Mouse (Mus musculus): ENCODE measurements around the gene Ccr4. TPM values are rescaled to one million over a fixed set of nuclear protein-coding genes. Genes with fewer than 3 reads are reported as not detected.

Gene Ccr4
- polyA plus RNA-seq, 1 experiment from 2014 or later: not detected

GRCm38 (mm10) chr9:114455420-114455819 lies 49.3 kb downstream of the Ccr4 start:
- H3K27me3 ChIP-seq (replicated peaks): no peaks in the 10 kb centered on the region
- no peaks in the 10 kb centered on the region for H3K4me1 ChIP-seq
- WGBS: 94% methylated on average over 2 of the region's 2 CpGs
- H3K9ac ChIP-seq: no peak overlapping the region
- H3K4me2 ChIP-seq (replicated peaks): no peak overlapping the region
- H3K9me3 ChIP-seq: no peaks in the 10 kb centered on the region
- no peak overlapping the region for H3K4me3 ChIP-seq
- no peak for ATAC-seq (ENCODE audit: low FRiP score, low read depth)
- no peak overlapping the region for H3K27ac ChIP-seq
- H3K36me3 ChIP-seq: 0 out of 2 replicates have a peak, but pooled peaks cover 7% of the 10 kb centered on the region

- no peaks in the 10 kb centered on the region for H3K9me3 ChIP-seq
- H3K4me2 ChIP-seq (replicated peaks): no peak overlapping the region
- H3K27ac ChIP-seq: no peak overlapping the region
- no peaks in the 10 kb centered on the region for H3K4me1 ChIP-seq
- H3K9ac ChIP-seq: no peak overlapping the region
- 92% methylated on average over 6 of the region's 6 CpGs for WGBS
- 0 out of 2 replicates have a peak, but pooled peaks cover 2% of the 10 kb centered on the region for H3K36me3 ChIP-seq
- ATAC-seq (ENCODE audit: low FRiP score, low read depth): no peak
- no peaks in the 10 kb centered on the region for H3K27me3 ChIP-seq (replicated peaks)
- no peak overlapping the region for H3K4me3 ChIP-seq
These were observed 52.3 kb downstream of the Ccr4 start for GRCm38 (mm10) chr9:114452418-114452817.

- no peak for ATAC-seq (ENCODE audit: low FRiP score, low read depth)
- Histone ChIP-seq H3K9me3 (no peaks in the 10 kb centered on the region), H3K4me3 (no peak overlapping the region), H3K27me3 (replicated peaks) (no peaks in the 10 kb centered on the region), H3K36me3 (no peaks in the 10 kb centered on the region), H3K4me1 (no peaks in the 10 kb centered on the region), H3K27ac (no peak overlapping the region), H3K9ac (no peak overlapping the region), H3K4me2 (replicated peaks) (no peak overlapping the region)
- WGBS: 92% methylated on average over 7 of the region's 7 CpGs
These were observed 53.1 kb downstream of the Ccr4 start for GRCm38 (mm10) chr9:114451615-114452014.

GRCm38 (mm10) chr9:114449120-114449754 lies 55.5 kb downstream of the Ccr4 start:
- Histone ChIP-seq H3K4me3 (no peak overlapping the region), H3K27me3 (replicated peaks) (no peaks in the 10 kb centered on the region), H3K27ac (no peak overlapping the region), H3K4me1 (no peaks in the 10 kb centered on the region), H3K4me2 (replicated peaks) (no peak overlapping the region), H3K9ac (no peak overlapping the region), H3K9me3 (no peaks in the 10 kb centered on the region), H3K36me3 (no peaks in the 10 kb centered on the region)
- 86% methylated on average over 13 of the region's 13 CpGs for WGBS
- ATAC-seq (ENCODE audit: low FRiP score, low read depth): no peak

GRCm38 (mm10) chr9:114448700-114449099 lies 56.0 kb downstream of the Ccr4 start:
- no peaks in the 10 kb centered on the region for H3K27me3 ChIP-seq (replicated peaks)
- H3K27ac ChIP-seq: no peak overlapping the region
- no peaks in the 10 kb centered on the region for H3K36me3 ChIP-seq
- ATAC-seq (ENCODE audit: low FRiP score, low read depth): no peak
- 70% methylated on average over 5 of the region's 5 CpGs for WGBS
- no peaks in the 10 kb centered on the region for H3K9me3 ChIP-seq
- H3K4me1 ChIP-seq: no peaks in the 10 kb centered on the region
- no peak overlapping the region for H3K4me3 ChIP-seq
- H3K9ac ChIP-seq: no peak overlapping the region
- H3K4me2 ChIP-seq (replicated peaks): no peak overlapping the region

- peaks cover 3% of the 10 kb centered on the region; the same call in 1 of the 2 replicates for H3K36me3 ChIP-seq
- no peak overlapping the region for H3K9ac ChIP-seq
- no peaks in the 10 kb centered on the region for H3K9me3 ChIP-seq
- WGBS: 91% methylated on average over 8 of the region's 8 CpGs
- H3K27ac ChIP-seq: no peak overlapping the region
- H3K4me1 ChIP-seq: no peaks in the 10 kb centered on the region
- no peak overlapping the region for H3K4me3 ChIP-seq
- no peak for ATAC-seq (ENCODE audit: low FRiP score, low read depth)
- no peaks in the 10 kb centered on the region for H3K27me3 ChIP-seq (replicated peaks)
- H3K4me2 ChIP-seq (replicated peaks): no peak overlapping the region
These were observed 57.8 kb downstream of the Ccr4 start for GRCm38 (mm10) chr9:114446887-114447286.

GRCm38 (mm10) chr9:114443351-114443750 lies 61.4 kb downstream of the Ccr4 start:
- Histone ChIP-seq H3K27ac (no peak overlapping the region), H3K27me3 (replicated peaks) (no peaks in the 10 kb centered on the region), H3K4me1 (no peaks in the 10 kb centered on the region), H3K36me3 (peaks cover 3% of the 10 kb centered on the region; the same call in 1 of the 2 replicates), H3K4me2 (replicated peaks) (no peak overlapping the region), H3K4me3 (no peak overlapping the region), H3K9me3 (no peaks in the 10 kb centered on the region), H3K9ac (no peak overlapping the region)
- no peak for ATAC-seq (ENCODE audit: low FRiP score, low read depth)
- WGBS: 90% methylated on average over 8 of the region's 8 CpGs

- Histone ChIP-seq H3K27ac (no peak overlapping the region), H3K27me3 (replicated peaks) (no peaks in the 10 kb centered on the region), H3K9me3 (no peaks in the 10 kb centered on the region), H3K9ac (no peak overlapping the region), H3K4me1 (no peaks in the 10 kb centered on the region), H3K4me2 (replicated peaks) (no peak overlapping the region), H3K36me3 (peaks cover 3% of the 10 kb centered on the region; the same call in 1 of the 2 replicates), H3K4me3 (no peak overlapping the region)
- WGBS: 90% methylated on average over 9 of the region's 9 CpGs
- ATAC-seq (ENCODE audit: low FRiP score, low read depth): no peak
These were observed 61.8 kb downstream of the Ccr4 start for GRCm38 (mm10) chr9:114442893-114443292.

- H3K4me3 ChIP-seq: no peak overlapping the region
- WGBS: 92% methylated on average over 9 of the region's 9 CpGs
- H3K9me3 ChIP-seq: no peaks in the 10 kb centered on the region
- H3K27me3 ChIP-seq (replicated peaks): no peaks in the 10 kb centered on the region
- no peaks in the 10 kb centered on the region for H3K4me1 ChIP-seq
- H3K4me2 ChIP-seq (replicated peaks): no peak overlapping the region
- ATAC-seq (ENCODE audit: low FRiP score, low read depth): no peak
- peaks cover 5% of the 10 kb centered on the region; the same call in 1 of the 2 replicates for H3K36me3 ChIP-seq
- no peak overlapping the region for H3K27ac ChIP-seq
- no peak overlapping the region for H3K9ac ChIP-seq
These were observed 62.5 kb downstream of the Ccr4 start for GRCm38 (mm10) chr9:114442225-114442624.

- Histone ChIP-seq H3K9ac (no peak overlapping the region), H3K9me3 (peaks cover 4% of the 10 kb centered on the region), H3K27ac (no peak overlapping the region), H3K27me3 (replicated peaks) (no peaks in the 10 kb centered on the region), H3K4me1 (no peaks in the 10 kb centered on the region), H3K4me3 (no peak overlapping the region), H3K4me2 (replicated peaks) (no peak overlapping the region), H3K36me3 (peaks cover 16% of the 10 kb centered on the region; the same call in 1 of the 2 replicates)
- ATAC-seq (ENCODE audit: low FRiP score, low read depth): no peak
- 85% methylated on average over 10 of the region's 10 CpGs for WGBS
These were observed 64.2 kb downstream of the Ccr4 start for GRCm38 (mm10) chr9:114440548-114440947.

Other genes with a start within 250 kb of the Ccr4 start
- not detected in 2 replicates for gene Bcl2a1c, start 174.8 kb downstream of the Ccr4 start, polyA plus RNA-seq (2016; fragmentation: Nextera tagmentation; extraction: Ambion mirVana)
- gene Crtap, start 114.2 kb downstream of the Ccr4 start, polyA plus RNA-seq (2016; fragmentation: Nextera tagmentation; extraction: Ambion mirVana): 41.3 and 42.8 TPM in 2 replicates
- gene Glb1, start 103.8 kb downstream of the Ccr4 start, polyA plus RNA-seq (2016; fragmentation: Nextera tagmentation; extraction: Ambion mirVana): 22.4 and 24.5 TPM in 2 replicates
- gene Tmppe, start 103.8 kb downstream of the Ccr4 start, polyA plus RNA-seq (2016; fragmentation: Nextera tagmentation; extraction: Ambion mirVana): 8.0 and 8.4 TPM in 2 replicates
- 0.28 and 0.29 TPM in 2 replicates for gene C130032M10Rik, start 10.8 kb upstream of the Ccr4 start, polyA plus RNA-seq (2016; fragmentation: Nextera tagmentation; extraction: Ambion mirVana)
- 0.98 and 1.4 TPM in 2 replicates for gene Trim71, start 59.5 kb upstream of the Ccr4 start, polyA plus RNA-seq (2016; fragmentation: Nextera tagmentation; extraction: Ambion mirVana)
- gene Cnot10, start 135.3 kb upstream of the Ccr4 start, polyA plus RNA-seq (2016; fragmentation: Nextera tagmentation; extraction: Ambion mirVana): 63.8 and 64.3 TPM in 2 replicates
- 147 and 154 TPM in 2 replicates for gene Dync1li1, start 183.9 kb upstream of the Ccr4 start, polyA plus RNA-seq (2016; fragmentation: Nextera tagmentation; extraction: Ambion mirVana)
- 22.3 and 24.6 TPM in 2 replicates for gene Cmtm6, start 226.2 kb upstream of the Ccr4 start, polyA plus RNA-seq (2016; fragmentation: Nextera tagmentation; extraction: Ambion mirVana)

Data from neural tube, embryonic 12.5 days (tissue).